Mouse (Mus musculus) limb, embryonic 12.5 days (tissue): ENCODE measurements around the gene Rreb1. TPM values are rescaled to one million over a fixed set of nuclear protein-coding genes. Genes with fewer than 3 reads are reported as not detected.

Experiments used
- ATAC-seq: fragments of 200-750 bp; cut with Nextera tagmentation; 2 replicates; pipeline ENCODE4 v1.8.0; 2017; ENCODE audit warnings: low read depth, moderate TSS enrichment; ENCODE audit not compliant: insufficient number of reproducible peaks, insufficient read depth, low FRiP score, low TSS enrichment
- H3K27ac ChIP-seq: fragments of 300-500 bp; sonication (generic); 2 replicates; pipeline ENCODE4 v1.5.1; 2016; ENCODE audit warnings: mild to moderate bottlenecking, moderate library complexity
- H3K27me3 ChIP-seq: fragments of 300-500 bp; sonication (generic); 2 replicates; pipeline ENCODE4 v1.6.1; 2016; ENCODE audit warnings: mild to moderate bottlenecking, moderate library complexity
- H3K36me3 ChIP-seq: fragments of 300-500 bp; sonication (generic); 2 replicates; pipeline ENCODE4 v1.6.1; 2016; ENCODE audit warnings: mild to moderate bottlenecking, moderate library complexity
- H3K4me1 ChIP-seq: fragments of 300-500 bp; sonication (generic); replicated peaks from 2 replicates; pipeline ENCODE4 v1.6.1; 2016
- H3K4me2 ChIP-seq: fragments of 300-500 bp; sonication (generic); 2 replicates; pipeline ENCODE4 v1.6.1; 2016; ENCODE audit warnings: mild to moderate bottlenecking, moderate library complexity
- H3K4me3 ChIP-seq: fragments of 300-500 bp; sonication (generic); replicated peaks from 2 replicates; pipeline ENCODE4 v1.5.1; 2016; ENCODE audit warnings: mild to moderate bottlenecking
- H3K9ac ChIP-seq: fragments of 300-500 bp; sonication (generic); replicated peaks from 2 replicates; pipeline ENCODE4 v1.6.1; 2016; ENCODE audit warnings: mild to moderate bottlenecking, moderate library complexity
- H3K9me3 ChIP-seq: fragments of 300-500 bp; sonication (generic); 2 replicates; pipeline ENCODE4 v1.6.1; 2016; ENCODE audit warnings: mild to moderate bottlenecking, moderate library complexity
- WGBS: fragments of 180-500 bp; shearing (Covaris S2); methylation state at CpG from one replicate; pipeline ENCODE4 v1.1.7; 2016; 5-methylcytosine and 5-hydroxymethylcytosine counted together
- polyA plus RNA-seq: library from polyadenylated mRNA; unstranded; fragments of >200 nt; fragmentation: Nextera tagmentation; extraction: Ambion mirVana; gene quantifications from 2 replicates; pipeline ENCODE4 v1.2.1, GENCODE M21; 2016

The Rreb1 gene
- polyA plus RNA-seq, 1 experiment from 2014 or later = 7.7 TPM

GRCm38 (mm10) chr13:37855765-37856164, 77.6 kb downstream of the Rreb1 start:
- H3K9me3 ChIP-seq = no peaks in the 10 kb centered on the region
- no peak overlapping the region for H3K9ac ChIP-seq
- peaks cover 42% of the 10 kb centered on the region for H3K4me1 ChIP-seq
- no peaks in the 10 kb centered on the region for H3K36me3 ChIP-seq
- no peak overlapping the region for H3K27ac ChIP-seq
- H3K4me3 ChIP-seq = no peak overlapping the region
- no peak for ATAC-seq
- H3K4me2 ChIP-seq = no peak overlapping the region
- H3K27me3 ChIP-seq = no peaks in the 10 kb centered on the region

DNA sequence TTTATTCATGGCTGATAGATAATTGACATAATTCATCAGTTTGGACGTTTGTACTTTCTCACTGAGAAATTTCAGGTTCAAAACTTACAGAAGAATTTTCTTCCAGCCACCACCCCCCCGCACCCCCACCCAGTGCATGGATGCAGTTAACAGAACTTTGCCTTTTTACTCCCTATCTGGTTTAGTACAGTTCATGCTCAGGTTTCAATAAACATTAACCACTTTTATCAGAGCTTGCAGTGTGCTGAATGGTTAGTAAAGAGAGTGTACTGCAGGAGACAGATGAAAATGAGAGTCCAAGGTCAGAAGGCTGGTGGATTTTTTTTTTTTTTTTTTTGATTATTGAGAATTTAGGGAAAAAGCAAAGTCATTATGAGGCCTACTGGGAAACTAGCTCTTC, 78.3 kb downstream of the Rreb1 start:
- Histone ChIP-seq H3K27ac (no peak overlapping the region), H3K4me2 (0 out of 2 replicates have a peak overlapping the region, but pooled peaks have one; percentile 97), H3K4me1 (peaks cover 50% of the 10 kb centered on the region), H3K36me3 (no peaks in the 10 kb centered on the region), H3K9ac (no peak overlapping the region), H3K9me3 (no peaks in the 10 kb centered on the region), H3K4me3 (no peak overlapping the region), H3K27me3 (no peaks in the 10 kb centered on the region)
- 50% methylated on average over 2 of the region's 2 CpGs for WGBS
- ATAC-seq = no peak

GRCm38 (mm10) chr13:37857284-37858065, 79.3 kb downstream of the Rreb1 start:
- no peaks in the 10 kb centered on the region for H3K9me3 ChIP-seq
- H3K9ac ChIP-seq = peak overlapping the region; percentile 72
- H3K27ac ChIP-seq = peak overlapping the region; percentile 79
- H3K4me2 ChIP-seq = peak overlapping the region; percentile 97
- peak; percentile 83 for ATAC-seq
- peaks cover 60% of the 10 kb centered on the region for H3K4me1 ChIP-seq
- WGBS = 1% methylated on average over 59 of the region's 59 CpGs
- H3K4me3 ChIP-seq = peak overlapping the region; percentile 63
- no peaks in the 10 kb centered on the region for H3K27me3 ChIP-seq
- no peaks in the 10 kb centered on the region for H3K36me3 ChIP-seq

- Histone ChIP-seq H3K4me2 (peak overlapping the region; percentile 97), H3K36me3 (no peaks in the 10 kb centered on the region), H3K9me3 (no peaks in the 10 kb centered on the region), H3K4me1 (peaks cover 59% of the 10 kb centered on the region), H3K27me3 (no peaks in the 10 kb centered on the region), H3K4me3 (peak overlapping the region; percentile 63), H3K9ac (peak overlapping the region; percentile 72), H3K27ac (peak overlapping the region; percentile 79; the same call in 1 of the 2 replicates)
- peak; percentile 26; the same call in 1 of the 2 replicates for ATAC-seq
- WGBS = 4% methylated on average over 19 of the region's 19 CpGs
Measured at GRCm38 (mm10) chr13:37858066-37858501, 79.9 kb downstream of the Rreb1 start.

DNA sequence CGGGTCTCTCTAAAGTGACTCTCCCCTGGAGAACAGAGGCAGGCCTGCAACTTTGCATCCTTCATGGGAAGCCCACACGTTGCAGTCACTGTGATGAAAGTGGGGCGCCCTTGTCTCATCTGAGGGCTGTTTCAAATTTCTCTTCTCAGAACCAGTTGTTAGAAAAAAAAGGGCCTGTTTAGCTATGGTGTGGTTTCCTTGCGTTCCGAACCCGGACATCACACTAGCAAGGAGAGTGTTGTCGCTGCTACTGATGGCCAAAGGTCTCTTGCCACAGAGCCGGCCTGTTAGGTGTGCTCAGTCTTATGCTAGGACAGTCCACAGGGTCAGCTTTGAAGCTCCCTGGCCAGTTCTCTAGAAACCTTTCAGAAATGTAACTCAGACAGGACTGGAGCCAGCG, 80.3 kb downstream of the Rreb1 start:
- Histone ChIP-seq H3K4me1 (peaks cover 55% of the 10 kb centered on the region), H3K36me3 (no peaks in the 10 kb centered on the region), H3K9ac (peak overlapping the region; percentile 72), H3K27me3 (no peaks in the 10 kb centered on the region), H3K4me3 (peak overlapping the region; percentile 63), H3K27ac (peak overlapping the region; percentile 79; the same call in 1 of the 2 replicates), H3K4me2 (peak overlapping the region; percentile 97), H3K9me3 (no peaks in the 10 kb centered on the region)
- 36% methylated on average over 9 of the region's 9 CpGs for WGBS
- no peak for ATAC-seq

DNA sequence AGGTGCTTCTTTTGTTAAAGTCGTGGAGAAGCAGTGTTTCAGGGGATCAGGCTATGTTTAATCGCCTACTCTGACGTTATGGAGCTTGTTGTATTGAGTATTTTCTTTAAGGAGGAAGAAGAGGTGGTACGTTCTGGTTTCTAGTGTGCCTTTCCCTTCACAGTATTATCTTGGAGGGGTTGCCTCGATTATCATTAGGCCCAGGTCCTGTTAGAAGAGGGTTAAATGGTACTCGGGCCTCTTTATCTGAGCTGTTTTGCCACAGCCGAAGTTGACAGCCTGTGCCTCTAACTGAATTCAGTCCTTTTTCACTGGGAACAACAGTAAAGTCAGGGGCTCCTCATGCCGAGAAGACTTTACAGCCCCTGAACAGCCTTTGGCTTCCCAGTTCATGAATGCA, 81.6 kb downstream of the Rreb1 start:
- no peak overlapping the region for H3K4me3 ChIP-seq
- H3K4me2 ChIP-seq = no peak overlapping the region
- ATAC-seq = no peak
- no peaks in the 10 kb centered on the region for H3K9me3 ChIP-seq
- WGBS = 58% methylated on average over 8 of the region's 8 CpGs
- peaks cover 44% of the 10 kb centered on the region for H3K4me1 ChIP-seq
- no peaks in the 10 kb centered on the region for H3K27me3 ChIP-seq
- H3K9ac ChIP-seq = no peak overlapping the region
- H3K27ac ChIP-seq = no peak overlapping the region
- no peaks in the 10 kb centered on the region for H3K36me3 ChIP-seq

- no peak for ATAC-seq
- H3K4me1 ChIP-seq = peaks cover 41% of the 10 kb centered on the region
- H3K27ac ChIP-seq = no peak overlapping the region
- H3K4me2 ChIP-seq = no peak overlapping the region
- H3K27me3 ChIP-seq = no peaks in the 10 kb centered on the region
- H3K4me3 ChIP-seq = no peak overlapping the region
- no peaks in the 10 kb centered on the region for H3K36me3 ChIP-seq
- H3K9ac ChIP-seq = no peak overlapping the region
- H3K9me3 ChIP-seq = no peaks in the 10 kb centered on the region
- WGBS = 72% methylated on average over 3 of the region's 3 CpGs
Measured at GRCm38 (mm10) chr13:37860204-37860603, 82.0 kb downstream of the Rreb1 start.

GRCm38 (mm10) chr13:37860789-37861188, 82.6 kb downstream of the Rreb1 start:
- Histone ChIP-seq H3K9me3 (no peaks in the 10 kb centered on the region), H3K36me3 (no peaks in the 10 kb centered on the region), H3K27ac (no peak overlapping the region), H3K27me3 (no peaks in the 10 kb centered on the region), H3K9ac (no peak overlapping the region), H3K4me2 (no peak overlapping the region), H3K4me1 (peaks cover 45% of the 10 kb centered on the region), H3K4me3 (no peak overlapping the region)
- no peak for ATAC-seq
- WGBS = 77% methylated on average over 3 of the region's 3 CpGs

GRCm38 (mm10) chr13:37862492-37862891, 84.3 kb downstream of the Rreb1 start:
- Histone ChIP-seq H3K4me1 (peaks cover 51% of the 10 kb centered on the region), H3K9me3 (no peaks in the 10 kb centered on the region), H3K27me3 (no peaks in the 10 kb centered on the region), H3K36me3 (no peaks in the 10 kb centered on the region), H3K9ac (no peak overlapping the region), H3K4me2 (peak overlapping the region; percentile 9; the same call in 1 of the 2 replicates), H3K27ac (peak overlapping the region; percentile 70), H3K4me3 (no peak overlapping the region)
- WGBS = 31% methylated on average over 6 of the region's 6 CpGs
- ATAC-seq = 0 out of 2 replicates have a peak, but pooled peaks have one; percentile 36

DNA sequence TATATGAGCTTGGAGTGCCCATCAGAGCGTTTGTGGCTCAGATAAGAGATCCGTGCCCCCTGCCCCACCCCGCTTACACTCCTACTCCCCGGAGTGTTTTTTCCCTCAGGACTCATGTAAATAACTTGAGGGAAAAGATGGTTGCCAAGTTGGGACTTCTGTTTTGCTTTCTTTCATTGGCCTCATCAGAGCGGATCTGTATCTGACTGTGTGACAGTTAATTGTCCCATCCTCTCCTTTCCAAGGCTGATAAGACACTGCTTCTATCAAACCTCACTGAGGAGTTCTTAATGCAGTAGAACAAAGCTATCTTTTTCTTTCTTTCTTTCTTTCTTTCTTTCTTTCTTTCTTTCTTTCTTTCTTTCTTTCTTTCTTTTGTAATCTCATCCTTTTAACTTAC, 85.4 kb downstream of the Rreb1 start:
- H3K27ac ChIP-seq = no peak overlapping the region
- H3K36me3 ChIP-seq = no peaks in the 10 kb centered on the region
- no peak overlapping the region for H3K4me2 ChIP-seq
- no peaks in the 10 kb centered on the region for H3K27me3 ChIP-seq
- peaks cover 44% of the 10 kb centered on the region for H3K4me1 ChIP-seq
- H3K4me3 ChIP-seq = no peak overlapping the region
- ATAC-seq = no peak
- no peaks in the 10 kb centered on the region for H3K9me3 ChIP-seq
- 78% methylated on average over 5 of the region's 5 CpGs for WGBS
- H3K9ac ChIP-seq = no peak overlapping the region

DNA sequence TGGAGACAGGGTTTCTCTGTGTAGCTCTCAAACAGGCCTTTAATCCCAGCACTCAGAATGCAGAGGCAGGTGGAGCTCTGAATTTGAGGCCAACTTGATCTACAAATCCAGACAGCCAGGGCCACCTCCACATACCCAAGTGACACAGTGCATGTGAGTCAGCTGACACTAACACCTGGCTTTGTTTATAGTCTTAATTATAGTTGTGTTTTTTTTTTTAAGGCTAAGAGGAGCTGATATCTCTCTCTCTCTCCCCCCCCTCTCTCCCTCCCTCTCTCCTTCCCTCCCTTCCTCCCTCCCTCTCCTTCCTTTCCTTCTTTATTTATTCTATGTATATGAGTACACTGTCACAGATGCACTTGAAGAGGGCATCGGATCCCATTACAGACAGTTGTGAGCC, 86.5 kb downstream of the Rreb1 start:
- Histone ChIP-seq H3K27me3 (no peaks in the 10 kb centered on the region), H3K4me3 (no peak overlapping the region), H3K4me1 (peaks cover 40% of the 10 kb centered on the region), H3K9me3 (no peaks in the 10 kb centered on the region), H3K36me3 (no peaks in the 10 kb centered on the region), H3K27ac (no peak overlapping the region), H3K4me2 (no peak overlapping the region), H3K9ac (no peak overlapping the region)
- 92% methylated on average over 1 of the region's 1 CpGs for WGBS
- no peak for ATAC-seq

- no peak for ATAC-seq
- Histone ChIP-seq H3K27me3 (no peaks in the 10 kb centered on the region), H3K9me3 (no peaks in the 10 kb centered on the region), H3K9ac (no peak overlapping the region), H3K27ac (no peak overlapping the region), H3K4me2 (no peak overlapping the region), H3K36me3 (no peaks in the 10 kb centered on the region), H3K4me1 (peaks cover 33% of the 10 kb centered on the region), H3K4me3 (no peak overlapping the region)
- 46% methylated on average over 5 of the region's 5 CpGs for WGBS
Measured at GRCm38 (mm10) chr13:37866296-37866695, 88.1 kb downstream of the Rreb1 start.
